Mouse (Mus musculus) ES-E14 (cell line): ENCODE data around the gene Chat.

ENCODE experiments used
- CHD2 ChIP-seq: IDR thresholded peaks from 2 replicates; pipeline ENCODE4 v1.6.1; 2014; ENCODE audit warnings: mild to moderate bottlenecking, low read depth, low read length, inconsistent platforms
- HCFC1 ChIP-seq: IDR thresholded peaks from 2 replicates; pipeline ENCODE4 v1.6.1; 2012; ENCODE audit warnings: low read length, inconsistent platforms, borderline replicate concordance; ENCODE audit not compliant: insufficient read depth
- MAFK ChIP-seq: IDR thresholded peaks from 2 replicates; pipeline ENCODE4 v1.6.1; 2014; ENCODE audit warnings: mild to moderate bottlenecking, low read depth, low read length, inconsistent platforms; ENCODE audit not compliant: insufficient read depth
- ZC3H11A ChIP-seq: IDR thresholded peaks from 2 replicates; pipeline ENCODE4 v1.6.1; 2012; ENCODE audit warnings: low read depth, mild to moderate bottlenecking, inconsistent platforms, low read length, borderline replicate concordance
- ZNF384 ChIP-seq: IDR thresholded peaks from 2 replicates; pipeline ENCODE4 v1.6.1; 2012; ENCODE audit warnings: low read depth, low read length, inconsistent platforms

DNA sequence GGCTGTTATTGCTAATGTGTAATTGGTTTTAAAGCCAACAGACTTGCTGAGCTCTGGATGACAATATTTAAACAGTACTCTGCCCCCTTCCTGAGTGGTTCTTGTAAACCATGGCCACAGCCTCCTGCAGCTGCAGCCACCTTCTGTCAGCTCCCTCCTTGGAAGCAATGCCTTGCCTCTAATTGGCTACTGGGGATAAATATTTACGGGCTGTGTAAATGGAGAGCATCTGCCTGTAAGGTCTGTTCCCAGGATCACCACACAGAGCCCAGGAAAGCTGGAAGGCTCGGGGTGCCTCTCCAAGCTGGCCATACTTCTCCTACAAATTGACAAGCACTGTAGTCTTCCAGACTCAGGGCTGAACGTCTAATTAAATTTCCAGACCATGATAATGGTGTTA, 26.0 kb downstream of the Chat start:
- TF ChIP-seq CHD2 (no peak), ZC3H11A (no peak), MAFK (no peak), ZNF384 (no peak), HCFC1 (no peak)
